Mouse (Mus musculus) stomach, postnatal 0 days (tissue): ENCODE results near the gene Dctd.

Experiments used
- CTCF ChIP-seq: IDR thresholded peaks from 2 replicates; pipeline ENCODE4 v1.5.1; 2016; ENCODE audit warnings: antibody characterized with exemption, low read depth, mild to moderate bottlenecking, moderate library complexity
- EP300 ChIP-seq: optimal IDR thresholded peaks from 2 replicates; pipeline ENCODE3; 2016; ENCODE audit warnings: antibody characterized with exemption

DNA sequence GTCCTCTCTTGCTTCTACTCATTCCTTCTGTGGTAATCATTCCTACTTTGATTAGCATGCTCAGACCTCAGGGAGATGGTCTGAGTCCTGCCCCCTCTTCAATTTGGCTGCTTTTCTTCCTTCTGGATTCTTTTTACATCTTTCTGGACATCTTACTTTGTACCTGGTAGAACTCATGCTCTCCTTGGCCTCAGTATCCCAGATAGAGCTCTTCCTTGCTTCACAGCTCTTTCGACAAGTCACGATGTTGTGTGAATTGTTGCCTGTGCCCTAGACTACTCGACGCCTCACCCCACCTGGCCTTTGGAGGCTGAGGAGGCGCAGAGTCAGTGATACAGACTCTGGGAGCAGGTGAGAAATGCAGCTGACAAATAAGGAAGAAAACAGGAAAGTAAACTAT, 3.5 kb upstream of the Dctd start:
- TF ChIP-seq CTCF (no peak), EP300 (no peak)
